Mouse (Mus musculus): ENCODE data around the gene Mroh7. TPM values are rescaled to one million over a fixed set of nuclear protein-coding genes. Genes with fewer than 3 reads are reported as not detected.

The Mroh7 gene
- polyA plus RNA-seq, 1 experiment from 2014 or later, result 0.04 TPM

GRCm38 (mm10) chr4:106680955-106681354, 49.8 kb downstream of the Mroh7 start:
- no peaks in the 10 kb centered on the region for H3K27me3 ChIP-seq (ENCODE audit: low read depth, poor library complexity, severe bottlenecking)
- no peaks in the 10 kb centered on the region for H3K9me3 ChIP-seq (replicated peaks)
- DNase-seq (ENCODE audit: low spot score), result no peak
- H3K36me3 ChIP-seq, result peaks cover 11% of the 10 kb centered on the region
- H3K4me3 ChIP-seq, result no peak overlapping the region
- 59% methylated on average over 2 of the region's 2 CpGs for WGBS
- H3K27ac ChIP-seq (replicated peaks), result no peak overlapping the region
- H3K4me1 ChIP-seq, result peaks cover 14% of the 10 kb centered on the region

- no peaks in the 10 kb centered on the region for H3K27me3 ChIP-seq (ENCODE audit: low read depth, poor library complexity, severe bottlenecking)
- H3K4me1 ChIP-seq, result peaks cover 14% of the 10 kb centered on the region
- 34% methylated on average over 3 of the region's 3 CpGs for WGBS
- H3K27ac ChIP-seq (replicated peaks), result no peak overlapping the region
- peaks cover 29% of the 10 kb centered on the region for H3K36me3 ChIP-seq
- H3K9me3 ChIP-seq (replicated peaks), result no peaks in the 10 kb centered on the region
- H3K4me3 ChIP-seq, result peak overlapping the region; percentile 89
- no peak for DNase-seq (ENCODE audit: low spot score)
These were observed 51.6 kb downstream of the Mroh7 start for GRCm38 (mm10) chr4:106679152-106679551.

- under 1% methylated on average over 43 of the region's 43 CpGs for WGBS
- DNase-seq (ENCODE audit: low spot score), result peak; percentile 96
- Histone ChIP-seq H3K27ac (replicated peaks) (peak within 1 kb of the TSS; percentile 85), H3K36me3 (peaks cover 35% of the 10 kb centered on the region), H3K27me3 (ENCODE audit: low read depth, poor library complexity, severe bottlenecking) (no peaks in the 10 kb centered on the region), H3K9me3 (replicated peaks) (no peaks in the 10 kb centered on the region), H3K4me3 (peak within 1 kb of the TSS; percentile 89), H3K4me1 (peaks cover 14% of the 10 kb centered on the region)
These were observed 52.1 kb downstream of the Mroh7 start, which contains the start of gene Ttc4 for GRCm38 (mm10) chr4:106678442-106679118. Gene Ttc4 (minus strand): TSS chr4:106678944.

GRCm38 (mm10) chr4:106676749-106677148, 54.0 kb downstream of the Mroh7 start:
- 91% methylated on average over 5 of the region's 5 CpGs for WGBS
- Histone ChIP-seq H3K9me3 (replicated peaks) (no peaks in the 10 kb centered on the region), H3K27me3 (ENCODE audit: low read depth, poor library complexity, severe bottlenecking) (no peaks in the 10 kb centered on the region), H3K27ac (replicated peaks) (no peak overlapping the region), H3K36me3 (peaks cover 53% of the 10 kb centered on the region), H3K4me1 (peaks cover 14% of the 10 kb centered on the region), H3K4me3 (no peak overlapping the region)
- no peak for DNase-seq (ENCODE audit: low spot score)

- no peak for DNase-seq (ENCODE audit: low spot score)
- 93% methylated on average over 2 of the region's 2 CpGs for WGBS
- Histone ChIP-seq H3K36me3 (peaks cover 100% of the 10 kb centered on the region), H3K27ac (replicated peaks) (no peak overlapping the region), H3K4me3 (no peak overlapping the region), H3K4me1 (no peaks in the 10 kb centered on the region), H3K27me3 (ENCODE audit: low read depth, poor library complexity, severe bottlenecking) (no peaks in the 10 kb centered on the region), H3K9me3 (replicated peaks) (no peaks in the 10 kb centered on the region)
These were observed 64.2 kb downstream of the Mroh7 start for GRCm38 (mm10) chr4:106666546-106666945.

GRCm38 (mm10) chr4:106665673-106666072, 65.1 kb downstream of the Mroh7 start:
- no peak for DNase-seq (ENCODE audit: low spot score)
- H3K36me3 ChIP-seq, result peaks cover 100% of the 10 kb centered on the region
- no peaks in the 10 kb centered on the region for H3K9me3 ChIP-seq (replicated peaks)
- H3K27me3 ChIP-seq (ENCODE audit: low read depth, poor library complexity, severe bottlenecking), result no peaks in the 10 kb centered on the region
- H3K27ac ChIP-seq (replicated peaks), result no peak overlapping the region
- H3K4me1 ChIP-seq, result no peaks in the 10 kb centered on the region
- no peak overlapping the region for H3K4me3 ChIP-seq
- 92% methylated on average over 10 of the region's 10 CpGs for WGBS

- Histone ChIP-seq H3K36me3 (peaks cover 100% of the 10 kb centered on the region), H3K27me3 (ENCODE audit: low read depth, poor library complexity, severe bottlenecking) (no peaks in the 10 kb centered on the region), H3K4me3 (no peak overlapping the region), H3K27ac (replicated peaks) (no peak overlapping the region), H3K9me3 (replicated peaks) (no peaks in the 10 kb centered on the region), H3K4me1 (no peaks in the 10 kb centered on the region)
- DNase-seq (ENCODE audit: low spot score), result no peak
- WGBS, result 87% methylated on average over 2 of the region's 2 CpGs
These were observed 65.5 kb downstream of the Mroh7 start for GRCm38 (mm10) chr4:106665269-106665668.

GRCm38 (mm10) chr4:106664697-106665096, 66.0 kb downstream of the Mroh7 start:
- H3K4me1 ChIP-seq, result no peaks in the 10 kb centered on the region
- no peak overlapping the region for H3K4me3 ChIP-seq
- no peaks in the 10 kb centered on the region for H3K27me3 ChIP-seq (ENCODE audit: low read depth, poor library complexity, severe bottlenecking)
- no peak overlapping the region for H3K27ac ChIP-seq (replicated peaks)
- H3K36me3 ChIP-seq, result peaks cover 100% of the 10 kb centered on the region
- DNase-seq (ENCODE audit: low spot score), result no peak
- 88% methylated on average over 6 of the region's 6 CpGs for WGBS
- H3K9me3 ChIP-seq (replicated peaks), result no peaks in the 10 kb centered on the region

- H3K36me3 ChIP-seq, result peaks cover 100% of the 10 kb centered on the region
- WGBS, result 94% methylated on average over 5 of the region's 5 CpGs
These were observed 66.7 kb downstream of the Mroh7 start for GRCm38 (mm10) chr4:106663956-106664470.

GRCm38 (mm10) chr4:106655681-106656080, 75.0 kb downstream of the Mroh7 start:
- no peak for DNase-seq (ENCODE audit: low spot score)
- Histone ChIP-seq H3K4me1 (peaks cover 8% of the 10 kb centered on the region), H3K27me3 (ENCODE audit: low read depth, poor library complexity, severe bottlenecking) (no peaks in the 10 kb centered on the region), H3K9me3 (replicated peaks) (no peaks in the 10 kb centered on the region), H3K27ac (replicated peaks) (no peak overlapping the region), H3K4me3 (no peak overlapping the region), H3K36me3 (peaks cover 71% of the 10 kb centered on the region)
- 95% methylated on average over 10 of the region's 10 CpGs for WGBS

More at GRCm38 (mm10) chr4:106663956-106664470, 66.7 kb downstream of the Mroh7 start:
- Histone ChIP-seq H3K4me3 (no peak overlapping the region), H3K4me1 (no peaks in the 10 kb centered on the region), H3K27me3 (ENCODE audit: low read depth, poor library complexity, severe bottlenecking) (no peaks in the 10 kb centered on the region), H3K9me3 (replicated peaks) (no peaks in the 10 kb centered on the region), H3K27ac (replicated peaks) (no peak overlapping the region)
- no peak for DNase-seq (ENCODE audit: low spot score)

GRCm38 (mm10) chr4:106653051-106653450, 77.7 kb downstream of the Mroh7 start:
- Histone ChIP-seq H3K4me3 (no peak overlapping the region), H3K4me1 (peaks cover 8% of the 10 kb centered on the region), H3K36me3 (peaks cover 46% of the 10 kb centered on the region), H3K27me3 (ENCODE audit: low read depth, poor library complexity, severe bottlenecking) (peaks cover 16% of the 10 kb centered on the region), H3K9me3 (replicated peaks) (no peaks in the 10 kb centered on the region), H3K27ac (replicated peaks) (no peak overlapping the region)
- no peak for DNase-seq (ENCODE audit: low spot score)
- WGBS, result 95% methylated on average over 15 of the region's 15 CpGs

- no peaks in the 10 kb centered on the region for H3K9me3 ChIP-seq (replicated peaks)
- H3K4me3 ChIP-seq, result no peak overlapping the region
- no peak overlapping the region for H3K27ac ChIP-seq (replicated peaks)
- peaks cover 8% of the 10 kb centered on the region for H3K4me1 ChIP-seq
- peaks cover 21% of the 10 kb centered on the region for H3K27me3 ChIP-seq (ENCODE audit: low read depth, poor library complexity, severe bottlenecking)
- WGBS, result 91% methylated on average over 3 of the region's 3 CpGs
- peaks cover 42% of the 10 kb centered on the region for H3K36me3 ChIP-seq
- DNase-seq (ENCODE audit: low spot score), result no peak
These were observed 78.2 kb downstream of the Mroh7 start for GRCm38 (mm10) chr4:106652546-106652945.

- Histone ChIP-seq H3K4me3 (peak within 1 kb of the TSS; percentile 61), H3K4me1 (peaks cover 8% of the 10 kb centered on the region), H3K9me3 (replicated peaks) (no peaks in the 10 kb centered on the region), H3K36me3 (peaks cover 29% of the 10 kb centered on the region), H3K27me3 (ENCODE audit: low read depth, poor library complexity, severe bottlenecking) (peaks cover 26% of the 10 kb centered on the region), H3K27ac (replicated peaks) (peak within 1 kb of the TSS; percentile 87)
- WGBS, result 4% methylated on average over 40 of the region's 40 CpGs
- DNase-seq (ENCODE audit: low spot score), result peak; percentile 99
These were observed 79.7 kb downstream of the Mroh7 start, which contains the start of gene Pars2 for GRCm38 (mm10) chr4:106650833-106651527. Gene Pars2 (plus strand): TSS chr4:106651069.
